Mouse (Mus musculus) small intestine, adult 2 months (tissue): ENCODE results near the gene Tac2.

Experiments used
- CTCF ChIP-seq: fragments of 200-500 bp; IDR thresholded peaks from 2 replicates; pipeline ENCODE4 v1.5.1; 2012; ENCODE audit warnings: low read depth, mild to moderate bottlenecking, control low read depth, inconsistent platforms, low read length, moderate library complexity, mixed read lengths; ENCODE audit not compliant: insufficient replicate concordance, insufficient read length; ENCODE audit errors: extremely low read depth
- POLR2A ChIP-seq: fragments of 200-500 bp; IDR thresholded peaks from 2 replicates; pipeline ENCODE4 v1.6.1; 2012; ENCODE audit warnings: low read depth, mild to moderate bottlenecking, control low read depth, inconsistent platforms, low read length, moderate library complexity

- TF ChIP-seq CTCF (no peak), POLR2A (no peak)
Measured at GRCm38 (mm10) chr10:127705783-127706182, 18.5 kb upstream of the Tac2 start.
